Mouse (Mus musculus) fat pad, adult 2 months (tissue): ENCODE results near the gene Cstf1.

Experiments
- DNase-seq: peaks from one replicate; pipeline ENCODE4 v3.0.0-alpha.2; 2011; ENCODE audit warnings: low read depth, low spot score; ENCODE audit errors: extremely low read depth

The Cstf1 gene

GRCm38 (mm10) chr2:172413894-172414293, 43.4 kb downstream of the Cstf1 start:
- no peak for DNase-seq

- no peak for DNase-seq
Measured at GRCm38 (mm10) chr2:172416218-172416617, 45.7 kb downstream of the Cstf1 start.

- DNase-seq = no peak
Measured at GRCm38 (mm10) chr2:172416876-172417275, 46.4 kb downstream of the Cstf1 start.

GRCm38 (mm10) chr2:172418208-172418607, 47.7 kb downstream of the Cstf1 start:
- DNase-seq = no peak

GRCm38 (mm10) chr2:172430609-172431008, 60.1 kb downstream of the Cstf1 start:
- DNase-seq = no peak
